Mouse (Mus musculus): ENCODE results near the gene Rhebl1. TPM values are rescaled to one million over a fixed set of nuclear protein-coding genes. Genes with fewer than 3 reads are reported as not detected.

The Rhebl1 gene
- total and polyA plus RNA-seq, 3 experiments, result 11.1 to 25.1 (median 17.6) TPM

DNA sequence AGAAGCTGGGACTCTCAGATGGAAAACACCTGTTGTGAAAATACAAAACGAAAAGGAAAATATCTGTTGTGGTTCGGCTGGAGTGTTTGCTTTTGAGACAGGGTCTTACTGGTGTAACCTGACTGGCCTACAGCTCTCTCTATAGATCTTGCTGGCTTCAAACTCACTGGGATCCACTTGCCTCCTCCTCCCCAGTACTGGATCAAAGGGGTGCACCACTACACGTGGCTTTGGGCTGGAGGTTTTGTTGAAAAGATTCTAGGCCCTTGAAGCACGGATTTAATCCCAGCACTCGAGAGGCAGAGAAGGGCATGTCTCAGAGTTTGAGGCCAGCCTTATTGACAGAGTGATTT is 12.7 kb downstream of the Rhebl1 start:
- H3K36me3 ChIP-seq (replicated peaks in 1 of 2; ENCODE audit: control insufficient read depth in 1 of 2, insufficient read depth in 1 of 2, low read length in 1 of 2), result peaks cover 9 to 27% of the 10 kb centered on the region in 2 experiments
- DNase-seq (ENCODE audit: extremely low read depth), result no peak
- dilution Hi-C loops (cut with MboI; ENCODE audit: extremely low pct_ligation_motif_present, extremely low pct_unique_long_range_greater_than_20kb, low sequenced_read_pairs) (no loop called here), in situ Hi-C loops (cut with MboI; ENCODE audit: low pct_ligation_motif_present, low pct_unique_long_range_greater_than_20kb, low sequenced_read_pairs) (no loop called here)
- no peaks in the 10 kb centered on the region for H3K9me3 ChIP-seq (replicated peaks; ENCODE audit: low read length)
- peaks cover 7 to 27% of the 10 kb centered on the region in 2 experiments for H3K4me1 ChIP-seq (ENCODE audit: control insufficient read depth in 1 of 2, insufficient read depth in 2 of 2)
- H3K4me3 ChIP-seq (replicated peaks in 1 of 3; ENCODE audit: low read depth in 2 of 3, low read length in 2 of 3, poor library complexity in 1 of 3), result peak overlapping the region in 2 of 3 experiments; percentile 14 to 48
- no peak overlapping the region for H3K27ac ChIP-seq (ENCODE audit: insufficient read depth, low read depth)
- H3K79me2 ChIP-seq (replicated peaks; ENCODE audit: control insufficient read depth, extremely low read depth, insufficient read depth, poor library complexity, severe bottlenecking), result peaks cover 11% of the 10 kb centered on the region; the same call in 1 of the 2 replicates
- peak overlapping the region; percentile 11 for H3K9ac ChIP-seq (ENCODE audit: insufficient read depth, low read depth)
- H3K27me3 ChIP-seq (replicated peaks), result no peaks in the 10 kb centered on the region
- TF ChIP-seq MAX (IDR thresholded peaks at IDR 0.05; ENCODE audit: low read length), result peak; percentile 24
- TF ChIP-seq MYC (IDR thresholded peaks at IDR 0.05; ENCODE audit: low read depth, low read length), result peak; percentile 11; the same call in 1 of the 2 replicates
- no peak for TF ChIP-seq TBP (conservative IDR thresholded peaks at IDR 0.05; ENCODE audit: low read depth, low read length)
- peak overlapping the region; percentile 44 for H3K4me2 ChIP-seq (ENCODE audit: insufficient read depth, low read depth, poor library complexity, severe bottlenecking)

DNA sequence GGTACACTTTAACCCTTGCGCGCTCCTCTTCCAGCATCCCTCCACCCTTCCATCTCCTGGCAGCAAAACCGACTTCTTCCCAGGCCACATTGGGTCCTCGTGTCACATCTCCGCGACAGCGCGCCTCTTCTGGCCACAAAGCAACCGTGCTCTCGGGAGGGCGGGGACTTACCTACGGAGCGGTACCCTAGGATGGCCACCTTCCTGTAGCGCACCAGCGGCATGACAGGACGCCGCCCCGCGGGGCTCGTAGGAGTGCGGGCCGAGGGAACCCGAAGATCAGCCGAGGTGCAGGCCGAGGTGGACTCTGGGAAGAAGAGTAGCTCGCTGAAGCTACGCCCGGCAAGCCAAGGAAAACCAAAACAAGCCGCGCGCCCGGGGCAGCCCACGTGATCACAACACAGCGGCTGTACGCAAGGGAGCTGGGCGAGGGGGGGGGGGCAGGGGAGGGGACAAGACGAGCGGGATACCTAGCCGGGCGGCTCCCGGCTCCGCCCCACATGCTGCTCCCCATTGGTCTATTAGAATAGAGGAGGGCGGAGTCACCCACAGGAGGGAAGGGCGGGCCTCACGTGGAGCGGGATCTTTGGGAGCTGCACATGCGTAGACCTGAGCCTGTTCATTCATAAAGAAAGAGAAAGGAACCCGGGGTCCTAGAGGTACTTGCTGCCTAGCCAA is 13.2 kb downstream of the Rhebl1 start:
- Histone ChIP-seq H3K27me3 (replicated peaks) (no peaks in the 10 kb centered on the region), H3K36me3 (replicated peaks in 1 of 2; ENCODE audit: control insufficient read depth in 1 of 2, insufficient read depth in 1 of 2, low read length in 1 of 2) (peaks cover 9 to 32% of the 10 kb centered on the region in 2 experiments), H3K4me1 (ENCODE audit: control insufficient read depth in 1 of 2, insufficient read depth in 2 of 2) (peaks cover 7 to 27% of the 10 kb centered on the region in 2 experiments), H3K79me2 (replicated peaks; ENCODE audit: control insufficient read depth, extremely low read depth, insufficient read depth, poor library complexity, severe bottlenecking) (peaks cover 11% of the 10 kb centered on the region; the same call in 1 of the 2 replicates), H3K9me3 (replicated peaks; ENCODE audit: low read length) (no peaks in the 10 kb centered on the region), H3K4me3 (replicated peaks in 1 of 3; ENCODE audit: low read depth in 2 of 3, low read length in 2 of 3, poor library complexity in 1 of 3) (peak overlapping the region; percentile 73 to 88 (median 85)), H3K27ac (ENCODE audit: insufficient read depth, low read depth) (peak overlapping the region; percentile 70), H3K9ac (ENCODE audit: insufficient read depth, low read depth) (peak overlapping the region; percentile 56), H3K4me2 (ENCODE audit: insufficient read depth, low read depth, poor library complexity, severe bottlenecking) (peak overlapping the region; percentile 99)
- in situ Hi-C loops (cut with MboI; ENCODE audit: low pct_ligation_motif_present, low pct_unique_long_range_greater_than_20kb, low sequenced_read_pairs), result no loop called here
- dilution Hi-C loops (cut with MboI; ENCODE audit: extremely low pct_ligation_motif_present, extremely low pct_unique_long_range_greater_than_20kb, low sequenced_read_pairs), result no loop called here
- peak; percentile 100 for DNase-seq (ENCODE audit: extremely low read depth)
- TF ChIP-seq UBTF (IDR thresholded peaks at IDR 0.05; ENCODE audit: low read depth, low read length), result peak; percentile 57; the same call in 1 of the 2 replicates
- peak; percentile 83 for TF ChIP-seq USF2 (conservative IDR thresholded peaks at IDR 0.05; ENCODE audit: low read depth, low read length)
- no peak for TF ChIP-seq ZC3H11A (IDR thresholded peaks at IDR 0.05; ENCODE audit: low read depth, low read length)
- TF ChIP-seq USF1 (IDR thresholded peaks at IDR 0.05; ENCODE audit: low read depth, low read length), result peak; percentile 92
- no peak; the same call in 1 of the 2 replicates for TF ChIP-seq MEF2A (IDR thresholded peaks at IDR 0.05; ENCODE audit: borderline replicate concordance, low read depth, low read length)
- no peak for TF ChIP-seq CHD2 (IDR thresholded peaks at IDR 0.05; ENCODE audit: low read length)
- TF ChIP-seq TBP (conservative IDR thresholded peaks at IDR 0.05; ENCODE audit: low read depth, low read length), result peak; percentile 76
- no peak for TF ChIP-seq EP300 (IDR thresholded peaks at IDR 0.05; ENCODE audit: low read length)
- no peak for TF ChIP-seq GABPA (IDR thresholded peaks at IDR 0.05; ENCODE audit: insufficient replicate concordance, low read depth, low read length)
- TF ChIP-seq ELF1 (IDR thresholded peaks at IDR 0.05; ENCODE audit: low read depth, low read length), result peak; percentile 59
- no peak for TF ChIP-seq SMC3 (IDR thresholded peaks at IDR 0.05; ENCODE audit: low read depth, low read length)
- peak; percentile 89 for TF ChIP-seq NRF1 (IDR thresholded peaks at IDR 0.05; ENCODE audit: low read depth, low read length)
- TF ChIP-seq CTCF (conservative IDR thresholded peaks at IDR 0.05 in 1 of 2, IDR thresholded peaks at IDR 0.05 in 1 of 2; ENCODE audit: low read depth in 2 of 2, low read length in 2 of 2), result peak in 1 of 2 experiments; percentile 52; a peak in 2 of 4 replicates
- peak; percentile 63 for TF ChIP-seq NELFE (IDR thresholded peaks at IDR 0.05; ENCODE audit: low read depth, low read length)
- TF ChIP-seq MAX (IDR thresholded peaks at IDR 0.05; ENCODE audit: low read length), result peak; percentile 92
- TF ChIP-seq POLR2A (IDR thresholded peaks at IDR 0.05; ENCODE audit: low read depth, low read length), result peak; percentile 68
- no peak for TF ChIP-seq JUN (IDR thresholded peaks at IDR 0.05; ENCODE audit: insufficient read depth, low read depth, low read length)
- TF ChIP-seq BHLHE40 (IDR thresholded peaks at IDR 0.05; ENCODE audit: low read depth, low read length), result peak; percentile 89
- peak; percentile 77 for TF ChIP-seq IRF4 (IDR thresholded peaks at IDR 0.05; ENCODE audit: low read depth, low read length)
- TF ChIP-seq RCOR1 (conservative IDR thresholded peaks at IDR 0.05; ENCODE audit: low read depth, low read length), result no peak
- no peak for TF ChIP-seq PAX5 (IDR thresholded peaks at IDR 0.05; ENCODE audit: low read length)
- TF ChIP-seq ZNF384 (IDR thresholded peaks at IDR 0.05; ENCODE audit: low read depth, low read length), result no peak
- peak; percentile 93 for TF ChIP-seq MXI1 (IDR thresholded peaks at IDR 0.05; ENCODE audit: low read depth, low read length)
- TF ChIP-seq ZMIZ1 (IDR thresholded peaks at IDR 0.05; ENCODE audit: low read depth, low read length), result no peak; the same call in 1 of the 2 replicates
- peak; percentile 65 for TF ChIP-seq TCF12 (IDR thresholded peaks at IDR 0.05; ENCODE audit: low read depth, low read length)
- no peak for TF ChIP-seq ZKSCAN1 (IDR thresholded peaks at IDR 0.05; ENCODE audit: borderline replicate concordance, low read depth, low read length)
- TF ChIP-seq MAZ (IDR thresholded peaks at IDR 0.05; ENCODE audit: low read depth, low read length), result peak; percentile 87
- TF ChIP-seq POLR2AphosphoS2 (IDR thresholded peaks at IDR 0.05; ENCODE audit: low read depth, low read length), result no peak; the same call in 1 of the 2 replicates
- TF ChIP-seq ETS1 (conservative IDR thresholded peaks at IDR 0.05; ENCODE audit: low read depth, low read length), result peak; percentile 48
- TF ChIP-seq MYC (IDR thresholded peaks at IDR 0.05; ENCODE audit: low read depth, low read length), result peak; percentile 96
- TF ChIP-seq HCFC1 (IDR thresholded peaks at IDR 0.05; ENCODE audit: low read depth, low read length), result peak; percentile 67
